Mouse (Mus musculus): Measurements from ENCODE around the gene Cmtr1. TPM values are rescaled to one million over a fixed set of nuclear protein-coding genes. Genes with fewer than 3 reads are reported as not detected.
A peak's percentile ranks its signal among the peaks of the same experiment; 100 is the strongest.
"Not testable (repeated sequence)": the region's sequence is repeated elsewhere in the genome, so short reads cannot be mapped to it uniquely, and the experiment has no call there.

Gene Cmtr1
- 125 and 135 TPM in 2 replicates for polyA plus RNA-seq (2015; fragmentation: Nextera tagmentation; extraction: Ambion mirVana)

DNA sequence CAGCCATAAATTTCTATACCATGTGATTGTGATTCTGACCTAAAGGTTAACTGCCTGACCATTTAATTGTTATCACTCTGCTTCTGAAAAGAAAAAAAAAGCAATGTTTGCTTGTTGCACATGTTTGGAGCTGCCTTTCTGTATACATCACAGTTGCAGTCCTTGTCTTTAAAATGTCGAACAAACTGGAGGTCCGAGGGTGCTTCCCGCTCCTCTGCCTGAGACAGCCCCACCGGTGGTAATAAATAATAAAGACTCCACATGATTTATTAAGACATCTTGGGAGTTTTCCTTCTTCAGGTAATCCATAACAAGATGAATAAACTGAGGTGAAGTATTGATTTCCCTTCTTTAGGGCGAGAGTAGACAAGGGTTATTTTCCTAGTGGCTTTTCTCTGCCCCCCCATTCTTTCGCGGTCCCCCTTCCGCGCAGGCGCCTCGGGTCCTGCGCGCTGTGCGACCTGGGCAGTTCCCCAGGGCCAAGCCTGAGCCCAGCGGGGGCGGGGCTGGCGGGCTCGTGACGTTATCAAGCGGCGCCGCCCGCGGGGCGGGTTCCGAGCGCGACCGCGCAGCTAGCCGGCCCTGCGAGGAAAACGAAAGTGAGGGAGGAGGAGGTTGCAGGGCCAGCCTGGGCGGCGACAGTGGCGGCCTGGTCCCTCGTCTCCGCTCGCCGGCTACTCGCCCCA is at the start of gene Cmtr1:
TSS of gene Cmtr1 (plus strand) at position 520 of the 686 bp plus-strand sequence.
- no peaks in the 10 kb centered on the region for H3K9me3 ChIP-seq
- ATAC-seq (ENCODE audit: low FRiP score, low read depth), result peak; percentile 95
- H3K4me2 ChIP-seq (replicated peaks), result peak within 1 kb of the TSS; percentile 95
- peak within 1 kb of the TSS; percentile 95 for H3K4me3 ChIP-seq
- under 1% methylated on average over 40 of the region's 41 CpGs for WGBS
- H3K9ac ChIP-seq, result peak within 1 kb of the TSS; percentile 96
- peak within 1 kb of the TSS; percentile 89 for H3K27ac ChIP-seq
- H3K4me1 ChIP-seq, result peaks cover 10% of the 10 kb centered on the region
- H3K36me3 ChIP-seq, result peaks cover 24% of the 10 kb centered on the region
- no peaks in the 10 kb centered on the region for H3K27me3 ChIP-seq

DNA sequence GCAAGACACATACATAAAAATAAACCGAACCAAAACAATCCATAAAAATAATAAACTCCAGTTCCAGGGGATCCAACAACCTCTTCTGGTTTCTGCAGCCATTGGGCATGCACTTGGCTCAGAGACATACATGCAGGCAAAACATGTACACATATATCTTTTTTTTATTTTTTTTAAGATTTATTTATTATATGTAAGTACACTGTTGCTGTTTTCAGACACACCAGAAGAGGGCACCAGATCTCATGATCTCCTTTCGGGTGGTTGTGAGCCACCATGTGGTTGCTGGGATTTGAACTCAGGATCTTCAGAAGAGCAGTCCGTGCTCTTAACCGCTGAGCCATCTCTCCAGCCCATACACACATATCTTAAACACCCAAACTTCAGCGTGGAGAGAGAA is 46.9 kb upstream of the Cmtr1 start:
- not testable (repeated sequence) for H3K4me3 ChIP-seq; ATAC-seq (ENCODE audit: low FRiP score, low read depth); H3K9ac ChIP-seq; H3K27me3 ChIP-seq; H3K9me3 ChIP-seq; H3K27ac ChIP-seq; H3K36me3 ChIP-seq; H3K4me2 ChIP-seq (replicated peaks)
- H3K4me1 ChIP-seq, result peaks cover 24% of the 10 kb centered on the region
- 84% methylated on average over 5 of the region's 5 CpGs for WGBS

DNA sequence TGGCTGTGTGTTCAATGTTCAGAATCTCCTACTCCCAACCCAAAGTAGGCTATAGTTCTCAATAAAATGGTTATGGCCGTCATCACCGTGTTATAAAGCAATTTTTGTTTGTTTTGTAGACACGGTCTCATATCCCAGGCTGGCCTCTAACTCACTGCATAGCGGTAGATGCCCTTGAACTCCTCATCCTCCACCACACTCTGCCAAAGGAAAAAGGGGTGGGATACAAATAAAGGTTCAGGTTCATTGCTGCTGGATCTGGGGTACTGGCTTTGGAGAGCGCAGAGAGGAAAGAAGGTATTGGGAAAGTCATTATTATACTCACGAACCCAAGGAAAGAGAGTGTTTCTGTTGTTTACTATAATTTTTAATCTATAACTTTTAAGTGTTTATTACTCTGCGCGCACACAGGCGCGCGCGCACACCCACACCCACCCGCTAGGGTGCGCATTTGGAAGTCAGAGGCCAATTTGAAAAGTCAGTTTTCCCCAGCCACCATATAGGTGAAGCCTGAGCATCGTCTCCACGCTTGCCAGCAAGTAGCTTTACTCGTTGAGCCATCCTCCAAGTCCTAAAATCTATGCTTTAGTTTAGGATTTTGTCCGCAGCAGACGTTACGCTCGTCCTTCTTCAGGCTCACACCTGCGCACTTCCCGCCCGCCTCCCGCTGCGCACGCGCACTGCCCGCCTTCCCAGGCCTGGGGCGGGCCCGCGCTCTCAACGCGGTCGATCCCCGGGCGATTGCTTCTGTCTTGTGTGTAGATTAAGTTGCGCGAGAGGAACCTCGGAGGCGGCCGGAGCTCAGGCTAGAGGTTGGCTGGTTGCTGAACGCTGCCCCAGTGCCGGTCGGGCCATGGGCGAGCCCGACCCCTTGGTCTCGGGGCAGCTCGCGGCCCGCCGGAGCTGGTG is 46.0 kb upstream of the Cmtr1 start, which contains the start of the genes Rnf8 and Gm28043:
TSS of gene Rnf8 (plus strand) at position 676 of the 909 bp plus-strand sequence.
TSS of gene Gm28043 (plus strand) at position 762 of the 909 bp plus-strand sequence.
- peak within 1 kb of the TSS; percentile 99 for H3K4me3 ChIP-seq
- no peaks in the 10 kb centered on the region for H3K27me3 ChIP-seq
- peak within 1 kb of the TSS; percentile 72 for H3K4me2 ChIP-seq (replicated peaks)
- H3K4me1 ChIP-seq, result peaks cover 24% of the 10 kb centered on the region
- peak within 1 kb of the TSS; percentile 97 for H3K27ac ChIP-seq
- H3K9me3 ChIP-seq, result no peaks in the 10 kb centered on the region
- peak within 1 kb of the TSS; percentile 99 for H3K9ac ChIP-seq
- H3K36me3 ChIP-seq, result peaks cover 11% of the 10 kb centered on the region
- WGBS, result 2% methylated on average over 52 of the region's 52 CpGs
- ATAC-seq (ENCODE audit: low FRiP score, low read depth), result peak; percentile 93

DNA sequence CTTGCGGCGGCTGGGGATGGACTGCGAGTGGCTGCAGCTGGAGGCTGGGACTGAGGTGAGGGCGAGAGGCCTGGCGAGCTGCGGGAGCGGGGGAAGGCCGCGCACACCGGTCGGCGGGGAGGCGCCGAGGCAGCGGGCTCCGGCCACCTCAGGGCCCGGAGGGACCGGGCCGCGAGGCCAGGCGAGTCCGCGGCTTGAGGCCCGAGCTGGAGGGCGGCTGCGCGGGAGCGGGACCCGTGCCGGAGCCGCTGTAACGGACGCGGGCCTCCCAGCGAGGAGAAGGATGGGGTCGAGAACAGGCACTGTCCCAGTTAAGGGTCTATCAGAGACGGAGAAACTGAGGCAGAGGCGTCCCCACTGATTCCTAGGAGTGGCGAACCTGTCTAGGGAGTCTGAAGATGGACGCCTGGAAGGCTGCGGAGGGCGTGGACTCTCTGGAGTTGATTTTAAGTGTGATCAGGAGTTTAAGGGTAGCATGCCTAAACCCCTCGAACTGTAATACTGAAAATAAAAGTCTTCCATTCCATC is 45.3 kb upstream of the Cmtr1 start:
- peak overlapping the region; percentile 99 for H3K9ac ChIP-seq
- under 1% methylated on average over 43 of the region's 43 CpGs for WGBS
- no peak for ATAC-seq (ENCODE audit: low FRiP score, low read depth)

DNA sequence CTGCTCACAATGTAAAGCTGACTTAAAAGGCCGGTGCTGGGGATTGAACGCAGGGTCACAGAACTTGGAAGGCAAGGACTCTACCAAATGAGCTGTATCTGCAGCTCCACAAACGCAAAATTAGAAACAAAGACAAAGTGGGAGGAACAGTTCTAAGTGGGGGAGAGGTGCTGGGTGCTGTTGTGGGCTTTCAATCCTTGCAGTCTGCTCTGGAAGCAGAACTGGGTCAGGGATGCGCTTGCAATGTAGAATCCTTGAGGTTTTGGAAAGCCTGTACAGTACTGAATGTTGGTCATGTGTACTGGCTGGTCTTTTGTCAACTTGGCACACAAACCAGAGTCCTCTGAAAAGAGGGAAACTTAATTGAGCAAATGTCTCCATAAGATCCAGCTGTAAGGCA is 44.8 kb upstream of the Cmtr1 start:
- ATAC-seq (ENCODE audit: low FRiP score, low read depth), result no peak
- Histone ChIP-seq H3K4me2 (replicated peaks) (peak overlapping the region; percentile 72), H3K27ac (0 out of 2 replicates have a peak overlapping the region, but pooled peaks have one; percentile 97), H3K9ac (peak overlapping the region; percentile 99), H3K27me3 (no peaks in the 10 kb centered on the region), H3K4me3 (peak overlapping the region; percentile 99), H3K9me3 (no peaks in the 10 kb centered on the region), H3K36me3 (peaks cover 20% of the 10 kb centered on the region), H3K4me1 (peaks cover 24% of the 10 kb centered on the region)
- WGBS, result 9% methylated on average over 4 of the region's 4 CpGs

More for the DNA sequence above, 45.3 kb upstream of the Cmtr1 start:
- Histone ChIP-seq H3K36me3 (peaks cover 18% of the 10 kb centered on the region), H3K27ac (peak overlapping the region; percentile 97), H3K27me3 (no peaks in the 10 kb centered on the region), H3K4me3 (peak overlapping the region; percentile 99), H3K4me2 (replicated peaks) (peak overlapping the region; percentile 72), H3K9me3 (no peaks in the 10 kb centered on the region), H3K4me1 (peaks cover 24% of the 10 kb centered on the region)

DNA sequence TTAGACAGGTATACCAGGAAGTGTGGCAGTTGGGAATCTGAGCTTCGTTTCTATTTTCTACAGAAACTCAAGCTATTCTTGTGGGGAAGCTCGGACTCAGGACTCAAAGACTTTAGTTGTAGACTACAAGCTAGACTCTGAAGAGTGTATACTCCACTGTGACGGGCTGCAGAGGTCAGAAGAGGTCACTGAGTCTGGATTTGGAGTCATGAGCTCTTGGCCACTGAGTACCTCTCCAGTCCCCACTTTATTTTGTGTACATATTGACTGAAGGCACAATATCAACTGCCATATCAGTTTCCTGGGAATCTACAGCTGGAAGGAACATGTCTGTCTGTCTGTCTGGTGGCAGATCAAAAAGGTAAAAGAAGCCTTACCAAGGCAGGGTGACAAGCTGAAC is 41.2 kb upstream of the Cmtr1 start:
- no peak for ATAC-seq (ENCODE audit: low FRiP score, low read depth)
- no peak overlapping the region for H3K9ac ChIP-seq
- no peaks in the 10 kb centered on the region for H3K27me3 ChIP-seq
- 85% methylated on average over 3 of the region's 3 CpGs for WGBS
- H3K4me1 ChIP-seq, result peaks cover 21% of the 10 kb centered on the region
- no peak overlapping the region for H3K4me2 ChIP-seq (replicated peaks)
- H3K36me3 ChIP-seq, result peaks cover 56% of the 10 kb centered on the region
- H3K4me3 ChIP-seq, result no peak overlapping the region
- H3K27ac ChIP-seq, result no peak overlapping the region
- no peaks in the 10 kb centered on the region for H3K9me3 ChIP-seq

DNA sequence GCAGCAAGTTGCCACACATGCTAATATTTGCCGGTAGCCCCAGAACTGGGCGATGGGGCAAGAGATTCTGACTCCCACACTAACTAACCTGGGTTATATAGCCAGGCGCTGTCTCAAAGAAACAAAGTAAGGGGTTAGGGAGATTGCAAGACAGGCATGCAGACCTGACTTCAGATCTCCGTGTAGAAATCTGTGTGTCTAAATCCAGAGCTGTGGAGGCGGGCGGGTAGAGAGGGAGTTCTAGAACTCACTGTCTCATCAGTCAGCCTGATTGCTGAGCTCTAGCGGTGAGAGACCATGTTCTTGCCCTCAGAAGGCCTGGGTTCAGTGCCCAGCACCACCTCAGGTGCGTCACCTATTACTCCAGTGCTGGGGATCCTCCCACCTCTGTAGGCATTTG is 36.9 kb upstream of the Cmtr1 start:
- H3K4me1 ChIP-seq, result no peaks in the 10 kb centered on the region
- peaks cover 95% of the 10 kb centered on the region for H3K36me3 ChIP-seq
- no peak for ATAC-seq (ENCODE audit: low FRiP score, low read depth)
- no peaks in the 10 kb centered on the region for H3K27me3 ChIP-seq
- no peak overlapping the region for H3K4me3 ChIP-seq
- H3K9me3 ChIP-seq, result no peaks in the 10 kb centered on the region
- no peak overlapping the region for H3K4me2 ChIP-seq (replicated peaks)
- 93% methylated on average over 8 of the region's 8 CpGs for WGBS
- H3K27ac ChIP-seq, result no peak overlapping the region
- H3K9ac ChIP-seq, result no peak overlapping the region

DNA sequence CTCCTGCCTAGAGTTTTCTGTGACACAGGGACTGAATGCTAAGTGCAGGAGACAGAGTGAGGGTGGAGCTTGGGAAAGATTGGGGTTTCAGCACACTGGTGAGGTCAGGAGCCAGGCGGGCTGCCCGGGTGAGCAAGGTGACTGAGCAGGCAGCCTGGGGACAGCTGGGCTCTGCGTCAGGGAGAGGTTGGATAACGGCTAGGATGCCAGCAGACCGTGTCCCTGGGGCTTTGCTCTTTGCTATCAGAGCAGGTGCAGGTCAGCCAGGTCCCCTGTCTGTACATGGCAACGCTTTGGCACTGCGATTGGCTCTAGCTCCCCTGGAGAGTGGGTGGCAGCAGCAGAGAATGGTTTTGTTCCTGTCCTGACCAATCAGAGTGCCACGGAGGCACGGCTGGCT is 33.1 kb upstream of the Cmtr1 start:
- no peak for ATAC-seq (ENCODE audit: low FRiP score, low read depth)
- Histone ChIP-seq H3K4me2 (replicated peaks) (no peak overlapping the region), H3K9me3 (no peaks in the 10 kb centered on the region), H3K9ac (no peak overlapping the region), H3K27ac (no peak overlapping the region), H3K4me1 (no peaks in the 10 kb centered on the region), H3K36me3 (peaks cover 96% of the 10 kb centered on the region), H3K4me3 (no peak overlapping the region), H3K27me3 (no peaks in the 10 kb centered on the region)
- WGBS, result 80% methylated on average over 9 of the region's 9 CpGs

DNA sequence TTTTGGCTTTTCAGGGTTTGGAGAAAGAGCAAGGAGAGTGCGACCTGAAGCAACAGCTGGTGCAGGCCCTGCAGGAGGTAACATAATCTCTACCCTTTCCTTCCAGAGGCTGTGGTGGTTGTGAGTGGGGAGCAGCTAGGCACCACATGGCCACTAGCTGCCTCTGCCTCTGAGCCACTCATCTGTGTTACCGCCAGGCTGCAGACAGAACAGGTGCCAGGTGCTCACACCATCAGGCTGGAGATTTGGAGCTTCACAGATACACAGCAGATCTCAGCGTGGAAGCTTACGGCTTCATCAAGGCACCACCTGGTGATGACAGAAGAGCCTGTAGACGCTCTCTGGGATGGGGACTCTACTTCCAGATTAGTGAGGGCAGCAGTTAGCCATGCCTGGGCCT is 31.4 kb upstream of the Cmtr1 start:
- ATAC-seq (ENCODE audit: low FRiP score, low read depth), result no peak
- no peaks in the 10 kb centered on the region for H3K4me1 ChIP-seq
- no peak overlapping the region for H3K4me3 ChIP-seq
- H3K36me3 ChIP-seq, result peaks cover 96% of the 10 kb centered on the region
- 74% methylated on average over 5 of the region's 5 CpGs for WGBS
- H3K4me2 ChIP-seq (replicated peaks), result no peak overlapping the region
- H3K27me3 ChIP-seq, result no peaks in the 10 kb centered on the region
- H3K9me3 ChIP-seq, result no peaks in the 10 kb centered on the region
- no peak overlapping the region for H3K27ac ChIP-seq
- H3K9ac ChIP-seq, result no peak overlapping the region

DNA sequence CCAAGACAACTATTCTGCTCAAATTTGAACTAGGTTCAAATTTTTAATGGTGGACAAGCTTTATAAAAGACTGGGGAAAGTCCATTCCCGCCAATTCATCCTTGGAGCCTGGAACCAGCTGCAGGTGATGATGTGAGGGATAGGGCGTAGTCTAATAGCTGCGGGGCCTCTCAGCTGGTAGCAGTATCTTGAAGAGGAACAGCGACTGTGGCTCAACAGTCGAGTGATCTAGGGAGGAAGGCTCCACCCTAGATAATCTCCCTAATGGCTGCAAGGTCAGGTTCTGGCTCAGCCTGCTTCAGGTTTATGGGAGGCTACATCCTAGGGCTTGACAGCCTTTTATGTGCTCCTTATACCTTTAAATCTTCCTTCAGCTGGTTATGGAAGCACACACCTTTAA is 30.8 kb upstream of the Cmtr1 start:
- no peak overlapping the region for H3K9ac ChIP-seq
- H3K4me2 ChIP-seq (replicated peaks), result no peak overlapping the region
- 77% methylated on average over 5 of the region's 5 CpGs for WGBS
- no peaks in the 10 kb centered on the region for H3K27me3 ChIP-seq
- H3K4me3 ChIP-seq, result no peak overlapping the region
- no peaks in the 10 kb centered on the region for H3K4me1 ChIP-seq
- no peak overlapping the region for H3K27ac ChIP-seq
- peaks cover 96% of the 10 kb centered on the region for H3K36me3 ChIP-seq
- ATAC-seq (ENCODE audit: low FRiP score, low read depth), result no peak
- H3K9me3 ChIP-seq, result no peaks in the 10 kb centered on the region

DNA sequence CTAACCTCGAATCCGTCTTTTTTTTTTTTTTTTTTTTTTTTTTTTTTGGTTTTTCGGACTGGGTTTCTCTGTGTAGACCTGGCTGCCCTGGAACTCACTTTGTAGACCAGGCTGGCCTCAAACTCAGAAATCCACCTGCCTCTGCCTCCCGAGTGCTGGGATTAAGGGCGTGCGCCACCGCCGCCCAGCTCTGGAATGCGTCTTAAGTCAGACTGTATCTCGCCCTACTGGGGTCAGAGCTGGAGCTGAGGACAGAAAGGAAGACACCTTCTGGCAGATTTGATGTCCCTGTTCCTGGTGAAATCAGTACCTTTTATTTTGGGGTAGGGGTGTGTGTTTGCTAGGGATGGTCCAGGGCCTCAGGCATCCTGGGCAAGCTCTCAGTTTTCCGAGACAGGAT is 28.1 kb upstream of the Cmtr1 start:
- no peak for ATAC-seq (ENCODE audit: low FRiP score, low read depth)
- Histone ChIP-seq H3K4me2 (replicated peaks) (no peak overlapping the region), H3K4me1 (no peaks in the 10 kb centered on the region), H3K4me3 (no peak overlapping the region), H3K9me3 (no peaks in the 10 kb centered on the region), H3K9ac (no peak overlapping the region), H3K36me3 (peaks cover 98% of the 10 kb centered on the region), H3K27me3 (no peaks in the 10 kb centered on the region), H3K27ac (no peak overlapping the region)
- WGBS, result 92% methylated on average over 11 of the region's 11 CpGs

DNA sequence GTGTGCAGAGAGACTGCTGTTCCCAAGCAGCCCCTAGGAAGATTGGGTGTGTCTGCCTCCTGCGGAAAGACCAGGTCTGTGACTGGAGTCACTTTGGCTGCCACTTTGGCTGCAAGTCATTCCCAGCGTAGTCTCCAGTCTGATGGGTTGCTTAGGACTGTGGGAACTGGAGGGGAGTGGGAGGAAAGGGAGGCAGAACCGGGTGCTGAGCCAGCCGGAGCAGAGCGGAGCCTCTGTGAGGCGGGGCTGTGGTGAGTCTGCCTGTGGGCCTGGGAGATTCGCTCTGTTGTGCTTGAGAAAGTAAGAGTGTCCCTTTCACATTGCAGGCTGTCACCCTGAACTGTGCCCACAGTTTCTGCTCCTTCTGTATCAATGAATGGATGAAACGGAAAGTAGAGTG is 24.9 kb upstream of the Cmtr1 start:
- H3K27ac ChIP-seq, result no peak overlapping the region
- peaks cover 98% of the 10 kb centered on the region for H3K36me3 ChIP-seq
- no peak overlapping the region for H3K4me3 ChIP-seq
- ATAC-seq (ENCODE audit: low FRiP score, low read depth), result no peak
- H3K9me3 ChIP-seq, result no peaks in the 10 kb centered on the region
- H3K27me3 ChIP-seq, result no peaks in the 10 kb centered on the region
- WGBS, result 90% methylated on average over 8 of the region's 8 CpGs
- no peaks in the 10 kb centered on the region for H3K4me1 ChIP-seq
- no peak overlapping the region for H3K9ac ChIP-seq
- H3K4me2 ChIP-seq (replicated peaks), result no peak overlapping the region
